Mouse (Mus musculus) adrenal gland, postnatal 10 days (tissue): ENCODE data around the gene Ccin. TPM values are rescaled to one million over a fixed set of nuclear protein-coding genes. Genes with fewer than 3 reads are reported as not detected.

Experiments
- DNase-seq: peaks from one replicate; pipeline ENCODE4 v3.0.0; 2021; ENCODE audit warnings: mixed read lengths
- total RNA-seq, 2 experiments: library from RNA; stranded (reverse); gene quantifications; 2 replicates each; pipeline ENCODE4 v1.2.3; 2021

The Ccin gene
- total RNA-seq, 2 experiments from 2014 or later: not detected

DNA sequence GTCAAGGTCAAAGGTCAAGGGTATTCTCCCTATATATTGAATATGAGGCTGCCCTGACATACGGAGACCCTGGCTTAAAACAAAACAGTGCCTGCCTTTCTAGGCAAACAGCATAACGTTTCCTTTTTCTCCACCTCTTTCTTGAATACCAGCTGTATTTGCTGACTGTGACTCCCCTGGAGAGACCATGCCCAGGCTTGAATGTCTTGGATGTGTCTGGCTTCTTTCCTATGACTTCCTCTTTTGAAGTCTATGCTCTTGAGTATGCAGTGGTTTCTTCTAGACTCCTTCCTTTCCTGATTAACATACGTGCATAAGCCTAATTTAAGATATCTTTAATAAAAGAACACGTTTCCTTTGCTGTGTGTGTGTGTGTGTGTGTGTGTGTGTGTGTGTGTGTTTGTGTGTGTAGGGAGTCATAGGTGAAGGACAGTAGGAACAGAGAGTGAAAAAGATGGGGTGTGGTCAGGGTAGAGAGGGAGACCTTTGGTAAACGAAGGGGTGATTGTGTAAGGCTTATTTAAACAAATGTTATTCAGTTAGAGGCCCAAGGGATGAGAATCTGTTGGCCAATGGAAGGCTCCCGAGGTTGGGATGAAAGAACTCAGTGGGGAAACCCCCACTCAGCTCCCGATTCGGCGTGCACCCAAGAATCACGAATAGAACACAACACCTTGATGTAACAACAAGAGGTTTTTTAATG lies 8.2 kb upstream of the Ccin start:
- no peak for DNase-seq

DNA sequence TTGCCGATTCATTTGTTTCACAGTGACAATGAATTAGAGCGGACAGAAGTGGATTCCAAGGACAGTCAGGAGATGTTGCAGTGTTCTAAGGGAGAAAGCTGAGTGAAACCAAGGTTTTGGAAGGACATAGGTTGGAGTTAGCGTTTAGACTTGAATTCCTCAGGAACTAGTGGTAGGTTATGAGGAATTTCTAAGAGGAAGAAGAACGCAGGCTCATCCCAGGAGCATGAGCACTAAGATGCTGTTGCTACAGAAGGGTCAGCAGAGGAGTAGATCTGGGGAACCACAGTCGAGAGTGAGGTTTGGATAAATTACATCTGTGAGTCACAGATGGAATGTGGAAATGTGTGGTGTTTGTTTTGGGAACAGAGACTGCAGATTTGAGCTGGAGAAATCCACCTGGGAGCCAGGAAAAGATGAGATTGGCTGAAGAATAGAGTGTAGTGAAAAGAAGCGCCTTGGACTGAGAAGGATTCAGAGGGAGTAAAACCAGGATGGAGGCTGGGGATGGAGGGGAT lies 7.0 kb upstream of the Ccin start:
- DNase-seq: no peak

DNA sequence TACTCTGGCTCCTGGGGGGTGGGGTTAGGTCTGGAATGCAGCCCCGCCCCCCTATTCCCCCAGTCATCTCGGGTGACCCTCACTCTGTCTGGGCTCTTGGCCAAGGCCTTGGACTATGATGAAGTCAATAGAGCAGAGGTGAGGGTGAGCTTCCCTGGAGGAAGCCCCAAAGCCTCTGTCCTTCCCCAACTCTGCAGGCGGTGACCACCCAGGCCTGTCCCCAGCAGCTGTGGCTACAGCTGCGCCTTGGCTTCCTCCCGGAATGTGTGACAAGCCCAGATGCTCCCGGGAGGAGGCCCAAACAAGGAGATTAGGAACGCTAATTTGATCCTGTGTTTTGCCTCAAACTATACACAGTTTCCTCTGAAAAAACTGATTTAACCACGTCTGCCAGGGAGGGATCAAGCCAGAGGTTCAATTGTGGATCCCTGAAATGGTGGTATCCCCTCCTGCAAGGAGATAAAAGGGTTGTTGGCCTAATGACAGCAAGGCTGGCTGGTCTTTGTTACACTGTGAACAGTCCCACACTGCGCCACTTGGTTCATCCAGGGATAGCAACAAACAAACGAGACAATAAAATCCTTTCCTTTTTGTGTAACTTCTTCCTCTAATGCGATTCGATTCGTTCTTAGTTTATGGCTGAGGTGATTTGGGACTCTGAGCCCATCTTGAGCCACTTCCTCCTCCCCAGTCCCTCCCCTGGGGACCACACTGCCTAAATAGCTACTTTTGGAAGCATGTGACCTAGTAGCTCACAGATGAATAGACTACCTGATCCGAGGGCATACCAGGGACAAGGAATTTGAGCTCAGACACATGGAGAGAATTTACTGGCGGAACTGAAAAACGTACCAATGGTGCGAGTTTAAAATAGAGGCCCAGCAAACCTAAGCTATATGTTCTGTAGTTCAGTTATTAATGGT lies 4.5 kb upstream of the Ccin start:
- peak; percentile 76 for DNase-seq

DNA sequence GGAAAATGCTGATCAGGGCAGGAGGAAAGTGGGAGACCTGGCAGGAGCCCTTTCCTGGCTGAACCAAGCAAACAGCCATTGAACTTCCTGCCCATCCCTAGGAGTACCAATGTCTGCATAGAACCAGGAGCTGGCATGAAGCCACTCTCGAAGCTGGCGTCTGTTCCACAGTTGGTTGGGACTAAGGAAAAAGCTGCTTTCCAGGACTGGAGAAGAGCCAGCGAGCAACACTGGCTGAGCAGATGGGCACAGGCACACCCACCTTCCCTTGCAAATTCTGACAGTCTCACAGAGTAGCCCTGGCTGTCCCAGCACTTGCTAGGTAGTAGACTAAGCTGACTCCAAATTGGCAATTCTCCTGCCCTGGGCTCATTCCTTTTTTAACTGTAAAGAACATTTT lies 3.5 kb upstream of the Ccin start:
- peak; percentile 82 for DNase-seq

DNA sequence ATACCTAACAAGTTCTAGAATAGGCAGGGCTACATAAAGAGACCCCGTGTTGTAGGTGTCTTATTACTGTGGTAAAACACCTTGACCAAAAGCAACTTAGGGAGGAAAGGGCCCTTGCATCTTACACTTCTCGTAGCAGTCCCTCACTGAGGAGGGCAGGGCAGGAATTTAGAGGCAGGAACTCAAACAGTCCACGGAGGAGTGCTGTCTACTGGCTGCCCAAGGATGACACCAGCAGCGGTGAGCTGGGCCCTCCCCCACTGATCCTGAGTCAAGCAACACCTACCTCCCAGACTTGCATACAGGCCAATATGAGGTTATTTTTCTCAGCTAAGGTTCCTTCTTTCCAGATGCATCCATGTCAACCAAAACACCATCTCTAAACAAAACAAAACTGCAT lies 3.0 kb upstream of the Ccin start:
- DNase-seq: no peak

DNA sequence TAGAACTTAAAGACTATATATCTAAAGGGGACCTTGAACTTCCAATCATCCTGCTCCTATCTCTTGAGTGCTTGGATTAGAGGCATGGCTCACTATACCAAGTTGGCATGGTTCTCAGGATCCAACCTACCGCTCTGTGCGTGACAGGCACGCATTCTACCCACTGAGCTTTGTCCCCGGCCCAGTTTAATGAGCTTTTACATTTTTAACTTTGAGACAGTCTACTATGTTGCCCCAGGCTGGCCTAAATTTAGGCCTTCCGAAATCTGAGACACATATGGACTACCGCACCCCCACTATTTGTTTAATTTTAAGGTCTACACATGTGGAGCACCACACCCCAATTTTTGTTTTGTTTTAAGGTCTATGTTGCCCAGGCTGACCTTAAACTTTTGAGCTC lies 2.4 kb upstream of the Ccin start:
- no peak for DNase-seq

DNA sequence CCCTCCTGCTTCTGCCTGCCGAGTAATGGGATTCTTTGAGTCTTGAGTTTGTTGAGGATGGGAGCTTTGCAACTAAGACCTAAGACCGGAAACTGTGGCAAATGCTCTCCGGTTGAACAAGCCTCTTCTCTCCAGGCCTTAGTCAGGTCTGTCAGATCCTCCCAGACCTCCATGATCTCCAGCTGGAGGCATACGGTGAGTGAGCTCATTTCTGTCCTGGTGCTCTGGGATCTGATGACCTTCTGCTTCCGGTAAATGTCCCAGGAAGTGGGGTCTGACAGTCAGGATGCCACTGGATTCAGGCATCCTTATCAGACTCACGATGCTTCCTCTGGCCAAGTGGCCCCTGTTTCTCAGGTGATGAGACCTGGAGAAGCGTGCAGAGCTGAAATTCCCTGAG lies 2.0 kb upstream of the Ccin start:
- no peak for DNase-seq

DNA sequence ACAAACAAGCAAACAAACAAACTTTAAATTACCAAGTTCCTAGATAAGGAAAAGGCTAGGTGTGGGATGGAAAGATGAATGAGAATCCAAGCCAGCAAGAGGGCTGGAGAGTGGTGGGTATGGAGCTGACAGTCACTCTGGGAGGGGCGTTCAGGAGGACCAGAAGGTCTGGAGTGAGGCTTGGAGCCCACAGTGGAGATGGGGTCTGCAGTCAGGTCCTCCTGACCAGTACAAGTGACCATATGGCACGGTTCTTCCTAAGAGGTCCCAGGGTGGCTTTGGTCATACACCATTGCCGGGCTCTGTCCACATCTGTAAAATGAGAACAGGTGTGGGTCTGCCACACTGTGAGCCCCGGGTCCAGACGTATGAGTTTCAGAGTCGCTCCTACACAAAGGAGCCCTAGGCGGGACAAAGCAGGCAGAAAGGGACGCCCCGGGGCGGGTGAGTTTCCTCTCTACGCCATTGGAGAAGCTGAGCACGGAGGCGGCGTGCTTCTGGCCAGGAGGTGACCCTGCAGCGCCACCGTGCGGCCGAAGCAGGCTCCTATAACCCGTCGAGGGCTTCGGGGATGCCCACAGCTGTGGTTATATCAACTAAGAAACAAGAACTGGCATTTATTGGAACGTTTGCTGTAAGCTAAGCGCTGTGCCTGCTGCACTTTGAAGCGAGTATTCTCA lies 1.1 kb upstream of the Ccin start:
- DNase-seq: peak; percentile 98

DNA sequence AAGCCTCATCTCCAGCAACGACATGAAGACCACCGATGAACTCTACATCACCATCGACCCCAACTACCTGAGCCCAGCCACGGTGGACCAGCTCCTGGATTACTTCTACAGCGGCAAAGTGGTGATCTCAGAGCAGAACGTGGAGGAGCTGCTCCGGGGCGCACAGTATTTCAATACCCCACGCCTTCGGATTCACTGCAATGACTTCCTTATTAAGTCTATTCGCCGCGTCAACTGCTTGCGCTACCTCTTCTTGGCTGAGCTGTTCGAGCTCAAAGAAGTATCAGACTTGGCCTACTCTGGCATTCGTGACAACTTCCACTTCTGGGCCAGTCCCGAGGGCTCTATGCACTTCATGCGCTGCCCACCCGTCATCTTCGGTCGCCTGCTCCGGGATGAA lies 473 bp downstream of the Ccin start:
- no peak for DNase-seq

DNA sequence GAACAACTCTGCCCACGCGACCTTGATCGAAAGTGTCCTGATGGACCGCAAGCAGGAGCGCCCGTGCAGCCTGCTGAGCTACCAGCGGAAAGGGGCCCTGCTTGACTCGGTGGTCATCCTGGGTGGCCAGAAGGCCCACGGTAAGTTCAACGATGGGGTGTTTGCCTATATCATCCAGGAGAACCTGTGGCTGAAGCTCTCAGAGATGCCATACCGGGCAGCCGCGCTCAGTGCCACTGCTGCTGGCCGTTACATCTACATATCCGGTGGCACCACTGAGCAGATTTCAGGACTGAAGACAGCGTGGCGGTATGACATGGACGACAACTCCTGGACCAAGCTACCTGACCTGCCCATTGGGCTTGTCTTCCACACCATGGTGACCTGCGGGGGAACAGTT lies 1.0 kb downstream of the Ccin start:
- DNase-seq: no peak

DNA sequence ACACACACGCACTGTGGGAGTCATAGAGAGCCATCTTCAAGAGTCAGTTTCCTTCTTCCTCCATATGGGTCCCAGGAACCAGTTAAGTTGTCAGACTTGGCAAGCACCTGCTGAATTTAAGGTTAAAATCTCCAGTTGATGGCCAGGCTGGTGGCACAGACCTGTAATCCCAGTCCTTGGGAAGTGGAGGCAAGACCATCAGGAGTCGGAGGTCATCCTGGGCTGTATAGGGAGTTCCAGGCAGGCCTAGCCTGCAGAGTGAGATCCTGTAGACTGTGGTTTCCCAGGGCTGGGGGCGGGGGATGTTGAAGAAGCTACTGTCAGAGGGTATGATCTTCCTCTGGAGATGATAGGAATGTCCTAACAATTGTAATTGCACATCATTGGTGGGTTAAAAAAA lies 5.7 kb downstream of the Ccin start:
- no peak for DNase-seq

DNA sequence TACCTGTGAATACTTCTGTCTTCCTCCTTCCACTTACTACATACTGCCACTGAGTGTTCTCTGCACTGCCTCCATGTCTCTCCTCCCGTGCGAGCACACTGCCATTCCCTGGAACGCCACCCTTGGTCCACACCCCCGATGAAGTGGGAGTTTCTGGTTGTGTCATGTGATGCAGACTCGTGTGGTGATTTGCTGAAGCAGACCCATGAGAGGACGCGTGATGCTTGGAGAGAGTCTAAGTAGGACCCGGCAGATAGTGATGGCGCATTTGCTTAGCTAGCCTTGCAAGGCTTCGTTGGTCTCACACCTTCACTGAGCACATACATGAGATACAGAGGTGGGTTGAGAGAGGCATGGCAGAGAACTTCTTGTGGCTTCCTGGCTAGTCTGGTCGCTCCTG lies 9.8 kb downstream of the Ccin start:
- no peak for DNase-seq

DNA sequence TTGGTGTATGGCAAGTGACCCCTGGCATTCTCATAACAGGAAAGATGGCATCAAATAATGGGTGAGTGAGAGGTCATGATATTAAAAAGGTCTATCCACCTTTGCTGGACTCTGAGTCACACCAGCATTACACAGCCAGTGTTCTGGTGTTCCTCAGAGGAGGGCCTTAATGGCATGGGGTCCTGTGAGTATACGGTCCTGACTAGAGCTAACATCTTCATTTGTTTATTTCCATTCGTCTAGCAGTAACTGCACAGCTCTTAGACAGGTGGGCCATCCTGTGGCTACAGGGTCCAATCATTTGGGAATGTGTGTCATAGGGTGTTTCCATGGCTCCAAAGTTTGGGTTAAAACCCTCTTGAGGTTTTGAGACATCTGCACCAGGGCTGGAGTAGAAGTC lies 11.1 kb downstream of the Ccin start:
- DNase-seq: no peak

DNA sequence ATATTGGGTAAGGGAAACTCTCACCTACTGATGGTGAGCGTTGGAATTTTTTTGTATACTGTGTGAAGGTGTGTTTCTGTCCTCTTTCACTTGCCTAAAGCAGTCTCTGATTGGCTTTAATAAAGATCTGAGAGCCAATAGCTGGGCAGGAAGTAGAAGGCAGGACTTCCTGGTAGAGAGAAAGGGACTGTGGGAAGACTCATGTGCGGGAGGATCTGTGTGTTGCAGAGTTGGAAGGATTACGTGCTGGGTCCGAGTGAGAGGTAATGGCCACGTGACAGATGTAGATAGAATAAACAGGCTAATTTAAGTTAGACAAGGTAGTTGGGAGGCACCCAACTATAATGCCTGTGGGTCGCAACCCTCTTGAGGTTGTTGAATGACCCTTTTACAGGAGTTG lies 20.3 kb downstream of the Ccin start:
- no peak for DNase-seq

DNA sequence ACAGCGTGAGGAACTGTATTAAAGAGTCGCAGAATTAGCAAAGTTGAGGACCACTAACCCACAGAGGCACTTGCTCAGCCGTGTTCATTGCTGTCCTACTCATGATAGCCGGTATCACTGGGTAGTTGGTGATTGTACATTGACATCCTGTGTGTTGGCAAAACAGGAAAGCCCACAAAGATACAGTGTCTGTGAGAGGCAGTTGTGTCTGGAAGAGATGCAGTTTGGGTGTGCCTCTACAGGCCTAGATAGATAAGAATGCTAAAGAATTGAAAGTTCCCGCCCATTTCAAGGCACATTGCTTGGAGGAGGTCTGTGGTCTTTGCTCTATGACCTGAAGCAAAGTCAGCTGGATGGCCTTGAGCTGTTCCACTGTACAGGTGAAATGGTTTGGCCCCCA lies 20.8 kb downstream of the Ccin start, which contains the start of gene Clta:
Clta (plus strand) TSS at position 327 of the 400 bp plus-strand sequence.
- no peak for DNase-seq

DNA sequence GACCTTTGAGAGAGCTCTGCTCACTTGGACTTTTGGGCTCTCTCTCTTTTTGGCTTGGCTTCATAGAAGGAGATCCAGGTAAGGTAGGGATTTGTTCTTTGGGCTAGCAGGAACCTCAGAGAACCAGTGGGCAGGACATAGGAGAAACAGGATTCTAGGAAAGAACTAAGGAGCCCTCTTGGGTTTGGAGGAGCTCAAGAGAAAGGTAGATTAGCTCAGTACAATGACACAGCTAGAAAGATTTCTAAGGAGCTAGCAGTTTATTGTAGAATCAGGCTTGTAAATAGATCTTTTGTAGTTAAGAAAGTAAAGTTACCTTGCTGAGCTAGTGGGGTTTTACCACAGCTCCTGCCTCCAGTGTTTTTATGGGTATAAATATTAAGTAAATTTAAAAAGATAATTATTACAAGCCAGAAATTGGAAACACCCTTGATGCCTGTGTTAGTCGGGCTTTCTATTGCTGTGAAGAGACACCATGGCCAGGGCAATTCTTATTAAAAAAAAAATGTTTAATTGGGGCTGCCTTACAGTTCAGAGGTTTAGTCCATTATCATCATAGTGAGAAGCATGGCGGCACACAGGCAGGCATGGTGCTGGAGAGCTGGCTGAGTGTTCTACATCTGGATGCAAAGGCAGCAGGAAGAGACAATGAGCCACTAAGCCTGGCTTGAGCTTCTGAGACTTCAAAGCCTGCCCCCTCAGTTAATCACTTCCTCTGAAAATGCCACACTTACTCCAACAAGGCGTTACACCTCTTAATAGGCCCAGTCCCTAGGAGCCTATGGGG lies 21.5 kb downstream of the Ccin start:
- no peak for DNase-seq

DNA sequence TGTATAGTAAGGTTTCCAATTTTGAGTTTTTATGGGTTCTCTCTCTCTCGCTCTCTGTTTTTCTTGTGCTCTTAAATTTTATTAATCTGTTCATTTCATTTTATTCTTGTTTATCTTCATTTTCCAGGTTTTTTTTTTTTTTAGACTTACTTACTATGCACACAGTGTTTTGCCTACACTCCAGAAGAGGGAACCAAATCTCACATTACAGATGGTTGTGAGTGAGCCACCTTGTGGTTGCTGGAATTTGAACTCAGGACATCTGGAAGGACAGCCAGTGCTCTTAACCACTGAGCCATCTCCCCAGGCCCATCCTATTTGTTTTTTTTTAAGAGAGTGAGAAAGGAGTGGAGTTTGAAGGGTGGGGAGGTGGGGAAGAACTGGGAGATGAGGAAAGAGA lies 26.9 kb downstream of the Ccin start:
- no peak for DNase-seq

DNA sequence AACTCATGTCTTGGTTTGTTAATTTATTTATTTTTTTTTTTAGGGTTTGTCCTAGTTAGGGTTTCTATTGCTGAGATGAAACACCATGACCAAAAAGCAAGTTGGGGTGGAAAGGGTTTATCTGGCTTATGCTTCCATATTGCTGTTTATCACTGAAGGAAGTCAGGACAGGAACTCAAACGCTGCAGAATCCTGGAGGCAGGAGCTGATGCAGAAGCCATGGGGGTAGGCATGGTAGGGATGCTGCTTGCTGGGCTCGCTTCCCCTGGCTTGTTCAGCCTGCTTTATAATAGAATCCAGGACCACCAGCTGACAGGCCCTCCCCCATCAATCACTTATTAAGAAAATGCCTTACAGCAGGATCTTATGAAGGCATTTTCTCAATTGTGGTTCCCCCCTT lies 27.6 kb downstream of the Ccin start:
- no peak for DNase-seq

DNA sequence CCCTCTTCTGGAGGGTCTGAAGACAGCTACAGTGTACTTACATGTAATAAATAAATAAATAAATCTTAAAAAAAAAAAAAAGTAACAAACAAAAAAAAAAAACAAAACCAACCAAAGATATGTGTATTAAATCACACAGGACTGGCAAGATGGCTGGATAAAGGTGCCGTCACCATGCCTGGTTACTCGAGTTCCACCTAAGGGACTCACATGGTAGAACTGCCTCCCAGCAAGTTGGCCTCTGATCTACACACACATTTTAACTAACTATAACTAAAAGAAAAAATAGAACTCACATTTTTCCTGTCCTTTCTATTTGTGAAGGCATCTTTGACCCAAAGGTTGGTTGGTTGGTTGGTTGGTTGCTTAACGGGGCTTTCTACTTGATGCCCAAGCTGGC lies 28.5 kb downstream of the Ccin start:
- no peak for DNase-seq

DNA sequence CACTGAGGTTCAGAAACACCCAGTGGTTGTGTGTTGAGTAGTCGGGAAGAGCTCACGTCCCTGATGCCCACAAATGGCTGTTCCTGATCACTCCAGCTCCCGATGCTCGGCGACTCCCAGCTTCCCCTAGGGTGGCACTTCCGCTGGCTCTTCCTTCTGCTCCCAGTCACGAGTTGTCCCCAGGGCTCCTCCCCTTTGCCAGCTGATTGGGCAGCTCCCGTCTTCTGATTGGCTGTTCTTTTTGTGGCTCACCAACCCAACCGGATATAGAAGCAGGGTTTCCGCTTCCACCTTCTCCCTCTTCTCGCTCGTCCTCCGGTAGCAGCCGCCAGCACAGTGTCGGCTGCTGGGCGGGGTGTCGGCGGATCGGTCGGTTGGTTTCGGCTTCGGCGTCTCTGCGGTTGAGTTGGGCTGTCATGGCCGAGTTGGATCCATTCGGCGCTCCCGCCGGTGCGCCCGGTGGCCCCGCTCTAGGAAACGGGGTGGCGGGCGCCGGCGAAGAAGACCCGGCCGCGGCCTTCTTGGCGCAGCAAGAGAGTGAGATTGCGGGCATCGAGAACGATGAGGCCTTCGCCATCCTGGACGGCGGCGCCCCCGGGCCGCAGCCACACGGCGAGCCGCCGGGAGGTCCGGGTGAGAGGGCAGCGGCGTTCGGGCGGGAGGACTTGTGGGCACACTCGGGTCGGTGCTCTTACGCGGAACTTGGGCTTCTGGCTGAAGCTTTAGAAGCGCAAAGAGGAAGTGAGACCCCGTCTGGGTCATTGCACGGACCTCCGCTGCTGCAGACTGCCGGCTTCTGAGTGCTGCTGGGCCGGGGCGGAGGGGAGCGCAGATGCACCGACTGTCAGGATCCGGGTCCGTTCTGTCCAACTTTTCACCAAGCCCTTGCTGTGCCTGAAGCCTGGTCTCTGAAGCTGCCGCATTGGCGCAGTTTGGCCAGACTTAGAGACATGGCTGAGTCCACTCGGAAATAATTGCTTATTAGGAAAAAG lies 29.4 kb downstream of the Ccin start:
- peak; percentile 94 for DNase-seq
